Mouse (Mus musculus) embryo, embryonic 11 days (tissue): ENCODE measurements around the gene Zmym3.
"Not testable (repeated sequence)": the region's sequence is repeated elsewhere in the genome, so short reads cannot be mapped to it uniquely, and the experiment has no call there.

Source experiments
- DNase-seq: peaks from one replicate; pipeline ENCODE4 v3.0.0-alpha.2; 2015

Gene Zmym3

DNA sequence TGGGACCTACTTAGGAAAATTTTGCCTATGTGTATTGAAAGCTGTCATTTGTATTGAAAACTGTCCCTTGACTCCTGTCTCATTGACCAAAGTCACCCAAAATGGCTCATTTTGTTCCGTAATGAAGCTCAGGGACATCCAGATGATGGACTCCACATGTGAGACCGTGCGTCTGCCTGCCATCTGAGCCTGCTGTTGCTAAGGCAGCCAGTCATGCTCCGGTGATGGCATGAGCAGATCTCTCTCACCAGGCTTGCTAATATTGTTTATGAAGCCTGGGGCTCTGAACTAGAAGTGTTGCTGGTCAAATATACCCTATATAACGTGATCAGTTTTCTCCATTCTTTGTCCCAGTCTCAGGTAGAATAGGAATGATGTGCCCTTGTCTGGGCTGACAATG, 47.7 kb downstream of the Zmym3 start:
- no peak for DNase-seq

- DNase-seq, result no peak
These were observed 50.1 kb downstream of the Zmym3 start for GRCm38 (mm10) chrX:101370573-101370972.

DNA sequence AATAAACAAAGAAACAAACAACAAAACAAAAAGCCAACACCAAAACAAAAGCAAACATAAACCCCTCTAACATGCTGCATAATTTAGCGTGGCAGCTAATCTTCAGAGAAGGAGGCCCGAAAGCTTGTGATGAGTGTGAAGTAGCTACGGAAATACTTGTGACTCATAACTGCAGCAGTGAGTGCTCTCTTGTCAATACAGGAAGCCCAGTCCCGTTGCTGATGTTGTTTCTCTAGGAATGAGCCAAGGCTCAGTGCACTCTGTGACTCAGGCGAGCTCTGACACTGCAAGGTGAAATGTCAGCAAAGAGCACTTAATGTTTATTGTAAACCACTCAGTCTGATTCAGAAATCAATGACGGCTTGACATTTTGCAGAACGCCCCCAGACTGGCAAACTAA, 51.6 kb downstream of the Zmym3 start:
- DNase-seq, result no peak

GRCm38 (mm10) chrX:101358902-101359301, 61.7 kb downstream of the Zmym3 start:
- not testable (repeated sequence) for DNase-seq
